Mouse (Mus musculus): Measurements from ENCODE around the gene Ada. TPM values are rescaled to one million over a fixed set of nuclear protein-coding genes. Genes with fewer than 3 reads are reported as not detected.

The Ada gene
- polyA plus RNA-seq, 2 experiments: 8.1 to 9.5 TPM

GRCm38 (mm10) chr2:163754228-163754627 lies 4.2 kb upstream of the Ada start:
- H3K4me3 ChIP-seq (replicated peaks; ENCODE audit: low read length): no peak overlapping the region
- H3K9ac ChIP-seq (ENCODE audit: low read depth, low read length, severe bottlenecking): no peak overlapping the region
- H3K9me3 ChIP-seq (ENCODE audit: control insufficient read depth, low read length): no peaks in the 10 kb centered on the region
- H3K4me2 ChIP-seq (replicated peaks; ENCODE audit: low read depth, low read length, severe bottlenecking): no peak overlapping the region
- peaks cover 20% of the 10 kb centered on the region for H3K4me1 ChIP-seq (ENCODE audit: control insufficient read depth, insufficient read depth, low read length)
- DNase-seq (ENCODE audit: low spot score): no peak
- H3K27me3 ChIP-seq (ENCODE audit: control insufficient read depth, insufficient read depth, low read length): no peaks in the 10 kb centered on the region
- 65% methylated on average over 5 of the region's 5 CpGs for WGBS
- TF ChIP-seq POLR2A (IDR thresholded peaks at IDR 0.05; ENCODE audit: borderline replicate concordance, extremely low read depth, insufficient read depth, insufficient read length): no peak
- H3K27ac ChIP-seq (replicated peaks; ENCODE audit: low read depth, low read length): no peak overlapping the region
- H3K36me3 ChIP-seq (ENCODE audit: control insufficient read depth, insufficient read depth, low read length): no peaks in the 10 kb centered on the region
- ATAC-seq (ENCODE audit: low FRiP score, low read depth): no peak

DNA sequence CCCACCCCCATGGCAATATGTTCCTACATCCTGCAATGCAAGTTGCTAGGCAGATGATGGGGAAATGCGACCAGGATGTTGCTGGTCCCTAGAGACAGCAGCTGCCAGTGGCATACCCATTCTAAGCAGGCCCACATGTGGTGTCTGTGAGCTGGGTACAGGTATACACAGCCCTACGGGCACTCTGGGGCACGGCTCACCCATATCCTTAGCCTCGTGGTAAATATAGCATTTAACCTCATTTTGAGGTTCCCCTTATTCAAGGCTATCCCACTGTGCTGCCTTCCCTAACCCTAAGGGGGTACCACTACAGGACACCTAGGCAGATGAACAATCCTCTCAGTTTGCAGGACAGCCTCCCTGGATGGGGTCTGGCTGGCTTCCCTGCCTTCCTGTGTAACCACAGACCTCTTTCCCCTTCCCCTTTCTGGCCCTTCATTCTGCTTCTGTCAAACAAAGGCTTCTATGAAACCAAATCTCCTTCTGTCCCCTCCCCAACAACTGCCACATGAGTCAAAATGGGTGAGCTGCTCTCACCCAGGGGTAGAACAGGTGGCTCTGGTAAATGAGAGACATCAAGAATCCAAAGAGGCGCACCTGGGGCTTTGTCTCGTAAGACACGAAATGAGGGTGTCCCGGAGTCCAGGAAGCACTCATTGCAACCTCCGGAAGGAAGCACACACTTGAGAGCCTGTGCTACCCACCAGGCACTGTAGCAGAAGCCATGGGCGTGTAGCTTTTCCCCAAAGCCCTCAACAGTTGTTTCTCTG lies 5.1 kb downstream of the Ada start:
- Histone ChIP-seq H3K4me3 (replicated peaks; ENCODE audit: low read length) (no peak overlapping the region), H3K4me2 (replicated peaks; ENCODE audit: low read depth, low read length, severe bottlenecking) (no peak overlapping the region), H3K36me3 (ENCODE audit: control insufficient read depth, insufficient read depth, low read length) (no peaks in the 10 kb centered on the region), H3K9ac (ENCODE audit: low read depth, low read length, severe bottlenecking) (no peak overlapping the region), H3K4me1 (ENCODE audit: control insufficient read depth, insufficient read depth, low read length) (peaks cover 7% of the 10 kb centered on the region), H3K27me3 (ENCODE audit: control insufficient read depth, insufficient read depth, low read length) (no peaks in the 10 kb centered on the region), H3K27ac (replicated peaks; ENCODE audit: low read depth, low read length) (no peak overlapping the region), H3K9me3 (ENCODE audit: control insufficient read depth, low read length) (no peaks in the 10 kb centered on the region)
- ATAC-seq (ENCODE audit: low FRiP score, low read depth): no peak
- WGBS: 74% methylated on average over 10 of the region's 10 CpGs
- no peak for TF ChIP-seq POLR2A (IDR thresholded peaks at IDR 0.05; ENCODE audit: borderline replicate concordance, extremely low read depth, insufficient read depth, insufficient read length)
- no peak for DNase-seq (ENCODE audit: low spot score)

- H3K9ac ChIP-seq (ENCODE audit: low read depth, low read length, severe bottlenecking): no peak overlapping the region
- no peak for DNase-seq (ENCODE audit: low spot score)
Measured at GRCm38 (mm10) chr2:163743357-163743756, 6.7 kb downstream of the Ada start.

GRCm38 (mm10) chr2:163742656-163743055 lies 7.4 kb downstream of the Ada start:
- Histone ChIP-seq H3K4me1 (ENCODE audit: control insufficient read depth, insufficient read depth, low read length) (no peaks in the 10 kb centered on the region), H3K9ac (ENCODE audit: low read depth, low read length, severe bottlenecking) (no peak overlapping the region), H3K27ac (replicated peaks; ENCODE audit: low read depth, low read length) (no peak overlapping the region), H3K36me3 (ENCODE audit: control insufficient read depth, insufficient read depth, low read length) (no peaks in the 10 kb centered on the region), H3K27me3 (ENCODE audit: control insufficient read depth, insufficient read depth, low read length) (no peaks in the 10 kb centered on the region), H3K4me2 (replicated peaks; ENCODE audit: low read depth, low read length, severe bottlenecking) (no peak overlapping the region), H3K4me3 (replicated peaks; ENCODE audit: low read length) (no peak overlapping the region), H3K9me3 (ENCODE audit: control insufficient read depth, low read length) (no peaks in the 10 kb centered on the region)
- WGBS: 80% methylated on average over 5 of the region's 5 CpGs
- ATAC-seq (ENCODE audit: low FRiP score, low read depth) (no peak), DNase-seq (ENCODE audit: low spot score) (no peak)
- no peak for TF ChIP-seq POLR2A (IDR thresholded peaks at IDR 0.05; ENCODE audit: borderline replicate concordance, extremely low read depth, insufficient read depth, insufficient read length)

More at GRCm38 (mm10) chr2:163743357-163743756, 6.7 kb downstream of the Ada start:
- 49% methylated on average over 6 of the region's 6 CpGs for WGBS
- no peak for TF ChIP-seq POLR2A (IDR thresholded peaks at IDR 0.05; ENCODE audit: borderline replicate concordance, extremely low read depth, insufficient read depth, insufficient read length)
- Histone ChIP-seq H3K9me3 (ENCODE audit: control insufficient read depth, low read length) (no peaks in the 10 kb centered on the region), H3K36me3 (ENCODE audit: control insufficient read depth, insufficient read depth, low read length) (no peaks in the 10 kb centered on the region), H3K4me2 (replicated peaks; ENCODE audit: low read depth, low read length, severe bottlenecking) (no peak overlapping the region), H3K27me3 (ENCODE audit: control insufficient read depth, insufficient read depth, low read length) (no peaks in the 10 kb centered on the region), H3K4me1 (ENCODE audit: control insufficient read depth, insufficient read depth, low read length) (no peaks in the 10 kb centered on the region), H3K27ac (replicated peaks; ENCODE audit: low read depth, low read length) (no peak overlapping the region), H3K4me3 (replicated peaks; ENCODE audit: low read length) (no peak overlapping the region)
- ATAC-seq (ENCODE audit: low FRiP score, low read depth): no peak

DNA sequence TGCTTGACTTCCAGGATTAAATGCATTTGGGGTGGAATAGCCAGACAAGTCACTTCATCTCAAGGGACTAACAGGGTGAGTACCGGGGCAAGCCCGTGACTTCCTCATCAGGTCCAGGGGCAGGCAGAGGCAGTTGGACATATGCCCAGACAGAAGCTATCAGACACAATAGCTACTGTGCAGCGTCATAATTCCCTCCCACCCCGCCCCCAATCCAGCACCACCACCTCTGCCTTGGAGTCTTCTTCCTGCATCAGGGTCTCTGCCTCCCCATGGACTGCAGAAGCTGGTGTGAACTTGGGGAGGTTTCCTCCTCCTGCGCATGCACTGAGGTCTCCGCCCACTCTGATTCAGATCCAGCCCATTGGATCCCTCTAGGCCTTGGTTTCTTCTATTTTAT lies 14.1 kb downstream of the Ada start:
- Histone ChIP-seq H3K27ac (replicated peaks; ENCODE audit: low read depth, low read length) (no peak overlapping the region), H3K9ac (ENCODE audit: low read depth, low read length, severe bottlenecking) (no peak overlapping the region), H3K4me3 (replicated peaks; ENCODE audit: low read length) (no peak overlapping the region), H3K9me3 (ENCODE audit: control insufficient read depth, low read length) (no peaks in the 10 kb centered on the region), H3K27me3 (ENCODE audit: control insufficient read depth, insufficient read depth, low read length) (no peaks in the 10 kb centered on the region), H3K36me3 (ENCODE audit: control insufficient read depth, insufficient read depth, low read length) (peaks cover 8% of the 10 kb centered on the region), H3K4me2 (replicated peaks; ENCODE audit: low read depth, low read length, severe bottlenecking) (no peak overlapping the region), H3K4me1 (ENCODE audit: control insufficient read depth, insufficient read depth, low read length) (no peaks in the 10 kb centered on the region)
- no peak for ATAC-seq (ENCODE audit: low FRiP score, low read depth)
- no peak for DNase-seq (ENCODE audit: low spot score)
- 77% methylated on average over 6 of the region's 6 CpGs for WGBS
- no peak for TF ChIP-seq POLR2A (IDR thresholded peaks at IDR 0.05; ENCODE audit: borderline replicate concordance, extremely low read depth, insufficient read depth, insufficient read length)
